Mouse (Mus musculus) embryonic facial prominence, embryonic 14.5 days (tissue): ENCODE data around the gene Tacc2. TPM values are rescaled to one million over a fixed set of nuclear protein-coding genes. Genes with fewer than 3 reads are reported as not detected.

Experiments
- ATAC-seq: fragments of 200-750 bp; cut with Nextera tagmentation; 2 replicates; pipeline ENCODE4 v1.8.0; 2017; ENCODE audit warnings: low read depth, moderate number of reproducible peaks, moderate TSS enrichment
- DNase-seq: peaks from one replicate; pipeline ENCODE4 v3.0.0-alpha.2; 2015; ENCODE audit warnings: low spot score
- H3K27ac ChIP-seq: fragments of 300-500 bp; sonication (generic); replicated peaks from 2 replicates; pipeline ENCODE4 v1.5.1; 2014; ENCODE audit warnings: low read depth, mild to moderate bottlenecking, low read length, moderate library complexity
- H3K27me3 ChIP-seq: fragments of 300-500 bp; sonication (generic); replicated peaks from 2 replicates; pipeline ENCODE4 v1.6.1; 2014; ENCODE audit warnings: low read length; ENCODE audit not compliant: control insufficient read depth, insufficient read depth
- H3K36me3 ChIP-seq: fragments of 300-500 bp; sonication (generic); 2 replicates; pipeline ENCODE4 v1.6.1; 2014; ENCODE audit warnings: low read length, mixed read lengths; ENCODE audit not compliant: control insufficient read depth, insufficient read depth
- H3K4me1 ChIP-seq: fragments of 300-500 bp; sonication (generic); 2 replicates; pipeline ENCODE4 v1.6.1; 2014; ENCODE audit warnings: antibody characterized with exemption, low read length; ENCODE audit not compliant: control insufficient read depth, insufficient read depth
- H3K4me2 ChIP-seq: fragments of 300-500 bp; sonication (generic); 2 replicates; pipeline ENCODE4 v1.6.1; 2014; ENCODE audit warnings: low read depth, mild to moderate bottlenecking, low read length, moderate library complexity, mixed read lengths
- H3K4me3 ChIP-seq: fragments of 300-500 bp; sonication (generic); 2 replicates; pipeline ENCODE4 v1.5.1; 2014; ENCODE audit warnings: low read depth, mild to moderate bottlenecking, low read length
- H3K9ac ChIP-seq: fragments of 300-500 bp; sonication (generic); 2 replicates; pipeline ENCODE4 v1.6.1; 2014; ENCODE audit warnings: low read depth, mild to moderate bottlenecking, low read length, moderate library complexity, mixed read lengths
- H3K9me3 ChIP-seq: fragments of 300-500 bp; sonication (generic); 2 replicates; pipeline ENCODE4 v1.6.1; 2016; ENCODE audit warnings: low read length; ENCODE audit not compliant: control insufficient read depth
- WGBS: fragments of 180-500 bp; shearing (Covaris S2); extraction: QIAGEN DNeasy Blood & Tissue Kit; methylation state at CpG from one replicate; pipeline ENCODE4 v1.1.7; 2014; 5-methylcytosine and 5-hydroxymethylcytosine counted together
- polyA plus RNA-seq: library from polyadenylated mRNA; unstranded; fragments of >200 nt; fragmentation: Nextera tagmentation; extraction: Ambion mirVana; gene quantifications from 2 replicates; pipeline ENCODE4 v1.2.1, GENCODE M21; 2014

The Tacc2 gene
- polyA plus RNA-seq, 1 experiment from 2014 or later = 44.4 TPM

DNA sequence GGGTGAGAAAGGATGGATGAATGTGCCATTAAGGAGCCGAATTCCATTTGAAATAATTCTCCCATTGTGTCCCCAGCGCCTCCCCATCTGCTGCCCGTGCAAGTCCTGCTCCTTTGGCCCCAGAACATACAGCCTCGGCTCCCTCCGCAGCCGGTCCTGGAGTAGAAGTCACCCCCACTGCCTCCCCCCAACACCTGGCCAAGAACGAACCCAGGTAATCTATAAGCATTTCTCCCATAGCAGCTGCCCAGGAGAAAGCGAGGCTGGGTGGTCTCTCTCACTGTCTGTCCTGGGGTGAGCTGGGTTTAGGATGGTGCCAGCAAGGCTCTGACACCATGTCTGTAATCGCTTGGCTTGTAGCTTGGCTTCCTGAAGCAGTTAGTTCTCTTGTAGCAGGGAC, 97.3 kb downstream of the Tacc2 start:
- H3K9ac ChIP-seq = no peak overlapping the region
- H3K27me3 ChIP-seq = no peaks in the 10 kb centered on the region
- DNase-seq (no peak), ATAC-seq (no peak)
- H3K4me1 ChIP-seq = peaks cover 27% of the 10 kb centered on the region
- WGBS = 69% methylated on average over 9 of the region's 9 CpGs
- H3K4me3 ChIP-seq = no peak overlapping the region
- H3K36me3 ChIP-seq = peaks cover 9% of the 10 kb centered on the region; the same call in 1 of the 2 replicates
- H3K9me3 ChIP-seq = no peaks in the 10 kb centered on the region; the same call in 1 of the 2 replicates
- H3K27ac ChIP-seq = no peak overlapping the region
- H3K4me2 ChIP-seq = no peak overlapping the region

- WGBS = 56% methylated on average over 11 of the region's 11 CpGs
- Histone ChIP-seq H3K4me3 (no peak overlapping the region), H3K36me3 (peaks cover 9% of the 10 kb centered on the region; the same call in 1 of the 2 replicates), H3K9ac (no peak overlapping the region; the same call in 1 of the 2 replicates), H3K27ac (peak overlapping the region; percentile 44), H3K27me3 (no peaks in the 10 kb centered on the region), H3K4me2 (no peak overlapping the region), H3K9me3 (no peaks in the 10 kb centered on the region; the same call in 1 of the 2 replicates), H3K4me1 (peaks cover 5% of the 10 kb centered on the region; the same call in 1 of the 2 replicates)
- ATAC-seq = no peak
- DNase-seq = no peak
Observed at GRCm38 (mm10) chr7:130676885-130677540, 99.8 kb downstream of the Tacc2 start.

DNA sequence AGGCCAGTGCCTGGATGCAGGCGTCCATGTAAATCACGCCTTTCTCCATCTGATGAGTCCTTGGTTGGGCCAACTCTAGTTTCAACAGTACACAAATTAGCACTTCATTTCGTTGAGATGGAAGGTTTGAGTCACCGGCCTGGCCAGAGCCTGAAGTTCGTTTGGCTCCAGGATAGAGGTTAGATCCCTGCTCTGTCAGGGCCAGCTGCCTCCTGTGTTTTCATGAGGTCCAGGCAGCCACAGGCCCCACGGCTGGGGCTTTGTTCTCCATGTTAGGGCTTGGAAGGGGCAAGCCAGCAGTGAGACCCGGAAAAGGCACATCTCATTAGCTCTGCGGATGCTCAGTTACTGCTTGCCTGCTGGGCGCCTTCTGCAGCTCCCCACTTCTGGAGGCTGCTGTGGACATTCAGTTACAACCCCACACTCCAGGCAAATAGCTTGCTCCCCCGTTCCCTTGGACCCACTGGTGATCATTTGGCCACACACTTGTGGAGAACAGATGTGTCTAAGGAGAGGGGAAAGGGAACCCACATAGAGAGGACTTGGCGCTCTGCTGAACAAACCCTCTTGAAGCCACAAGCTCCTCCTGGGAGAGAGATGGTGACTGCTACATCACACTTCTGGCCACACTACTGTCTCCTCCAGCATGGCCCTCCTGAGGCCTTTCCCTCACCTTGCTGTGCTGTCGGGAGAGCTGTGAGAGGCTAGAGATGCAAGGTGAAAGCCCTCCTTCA, 100.5 kb downstream of the Tacc2 start:
- Histone ChIP-seq H3K4me3 (no peak overlapping the region), H3K36me3 (peaks cover 9% of the 10 kb centered on the region; the same call in 1 of the 2 replicates), H3K27ac (peak overlapping the region; percentile 44), H3K9ac (no peak overlapping the region), H3K4me1 (peaks cover 5% of the 10 kb centered on the region; the same call in 1 of the 2 replicates), H3K4me2 (no peak overlapping the region), H3K9me3 (no peaks in the 10 kb centered on the region; the same call in 1 of the 2 replicates), H3K27me3 (no peaks in the 10 kb centered on the region)
- no peak for ATAC-seq
- WGBS = 86% methylated on average over 12 of the region's 12 CpGs
- no peak for DNase-seq

- H3K27ac ChIP-seq = no peak overlapping the region; the same call in 1 of the 2 replicates
- DNase-seq (no peak), ATAC-seq (no peak)
Observed at GRCm38 (mm10) chr7:130678414-130678813, 101.2 kb downstream of the Tacc2 start.

GRCm38 (mm10) chr7:130681798-130682197, 104.6 kb downstream of the Tacc2 start:
- DNase-seq (peak; percentile 80), ATAC-seq (peak; percentile 27; the same call in 1 of the 2 replicates)
- Histone ChIP-seq H3K36me3 (no peaks in the 10 kb centered on the region), H3K27me3 (no peaks in the 10 kb centered on the region), H3K4me3 (no peak overlapping the region), H3K27ac (no peak overlapping the region), H3K9ac (no peak overlapping the region), H3K4me1 (0 out of 2 replicates have a peak, but pooled peaks cover 5% of the 10 kb centered on the region), H3K9me3 (no peaks in the 10 kb centered on the region), H3K4me2 (no peak overlapping the region)
- WGBS = 51% methylated on average over 4 of the region's 4 CpGs

More at GRCm38 (mm10) chr7:130678414-130678813, 101.2 kb downstream of the Tacc2 start:
- peaks cover 9% of the 10 kb centered on the region; the same call in 1 of the 2 replicates for H3K36me3 ChIP-seq
- H3K9ac ChIP-seq = no peak overlapping the region
- no peak overlapping the region for H3K4me3 ChIP-seq
- peaks cover 5% of the 10 kb centered on the region; the same call in 1 of the 2 replicates for H3K4me1 ChIP-seq
- H3K27me3 ChIP-seq = no peaks in the 10 kb centered on the region
- H3K4me2 ChIP-seq = no peak overlapping the region
- H3K9me3 ChIP-seq = no peaks in the 10 kb centered on the region; the same call in 1 of the 2 replicates
- WGBS = 69% methylated on average over 6 of the region's 6 CpGs

- 76% methylated on average over 4 of the region's 4 CpGs for WGBS
- ATAC-seq = no peak
- H3K36me3 ChIP-seq = no peaks in the 10 kb centered on the region
Observed at GRCm38 (mm10) chr7:130688601-130689000, 111.4 kb downstream of the Tacc2 start.

DNA sequence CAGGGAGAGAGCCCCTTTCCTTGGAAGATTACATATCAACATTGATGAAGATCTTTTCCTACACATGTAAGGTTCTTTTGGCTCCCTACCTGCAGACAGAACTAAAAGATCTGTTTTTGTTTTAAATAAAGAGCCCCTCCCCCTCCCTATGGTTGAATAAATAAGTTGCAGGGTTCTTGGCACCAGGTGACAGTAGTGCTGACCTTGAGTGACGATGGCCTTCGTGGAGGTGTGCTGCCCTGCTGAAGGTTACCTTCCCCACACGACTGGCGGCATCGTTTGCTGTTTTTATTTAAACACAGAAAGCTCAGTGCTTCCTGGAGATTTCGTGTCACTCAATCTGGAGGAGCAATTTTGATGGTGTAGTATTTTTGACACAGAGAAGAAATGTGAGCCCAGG, 113.6 kb downstream of the Tacc2 start:
- Histone ChIP-seq H3K4me3 (no peak overlapping the region), H3K4me1 (peaks cover 31% of the 10 kb centered on the region), H3K36me3 (no peaks in the 10 kb centered on the region), H3K9me3 (no peaks in the 10 kb centered on the region), H3K9ac (no peak overlapping the region), H3K4me2 (no peak overlapping the region), H3K27me3 (no peaks in the 10 kb centered on the region), H3K27ac (peak overlapping the region; percentile 97; the same call in 1 of the 2 replicates)
- ATAC-seq (no peak), DNase-seq (no peak)
- WGBS = 41% methylated on average over 6 of the region's 6 CpGs

More at GRCm38 (mm10) chr7:130688601-130689000, 111.4 kb downstream of the Tacc2 start:
- Histone ChIP-seq H3K27me3 (no peaks in the 10 kb centered on the region), H3K9me3 (no peaks in the 10 kb centered on the region), H3K27ac (no peak overlapping the region), H3K4me1 (peaks cover 12% of the 10 kb centered on the region; the same call in 1 of the 2 replicates), H3K4me3 (no peak overlapping the region), H3K9ac (no peak overlapping the region), H3K4me2 (no peak overlapping the region)
- no peak for DNase-seq

DNA sequence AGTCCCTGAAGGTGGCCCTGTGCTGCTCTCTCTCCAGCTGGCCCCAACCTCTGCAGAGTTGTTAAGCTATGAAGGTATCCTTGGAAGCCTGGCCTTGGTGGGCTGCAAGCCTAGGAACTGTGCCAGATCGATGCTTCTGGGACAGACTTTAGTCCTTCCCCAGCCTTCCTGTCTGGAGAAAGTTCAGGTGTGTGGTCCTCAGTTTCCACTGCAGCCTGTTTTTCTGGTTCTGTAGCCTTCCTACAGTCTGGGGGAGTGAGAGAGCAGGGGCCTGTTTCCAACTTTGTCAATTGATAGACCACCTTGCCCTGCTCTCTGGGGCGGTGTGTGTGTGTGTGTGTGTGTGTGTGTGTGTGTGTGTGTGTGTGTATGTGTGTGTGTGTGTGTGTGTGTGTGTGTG, 114.7 kb downstream of the Tacc2 start:
- Histone ChIP-seq H3K36me3 (no peaks in the 10 kb centered on the region; the same call in 1 of the 2 replicates), H3K9ac (peak overlapping the region; percentile 88), H3K27me3 (no peaks in the 10 kb centered on the region), H3K4me3 (peak overlapping the region; percentile 70), H3K27ac (peak overlapping the region; percentile 97), H3K4me1 (peaks cover 35% of the 10 kb centered on the region), H3K4me2 (peak overlapping the region; percentile 92), H3K9me3 (no peaks in the 10 kb centered on the region)
- 15% methylated on average over 2 of the region's 2 CpGs for WGBS
- DNase-seq (peak; percentile 58), ATAC-seq (no peak; the same call in 1 of the 2 replicates)
